Mouse (Mus musculus) kidney, adult 2 months (tissue): ENCODE measurements at regions not wholly inside any gene's neighbourhood (a gene's known extent, or its start where the extent isn't known, plus 50 kb on each side); places are given as distances from the start of the nearest gene placed in this dataset.

Experiments
- DNase-seq: peaks from one replicate; pipeline ENCODE4 v3.0.0; 2021
- H3K27ac ChIP-seq: fragments of 200-500 bp; 2 replicates; pipeline ENCODE4 v1.5.1; 2012; ENCODE audit warnings: low read depth, low read length, control low read depth, inconsistent platforms; ENCODE audit not compliant: insufficient read depth
- H3K27me3 ChIP-seq: fragments of 200-500 bp; replicated peaks from 2 replicates; pipeline ENCODE4 v1.6.1; 2012; ENCODE audit warnings: mild to moderate bottlenecking, moderate library complexity, low read length, inconsistent platforms; ENCODE audit not compliant: control insufficient read depth, insufficient read depth
- H3K36me3 ChIP-seq: fragments of 200-500 bp; 2 replicates; pipeline ENCODE4 v1.6.1; 2012; ENCODE audit warnings: mild to moderate bottlenecking, moderate library complexity, low read length, inconsistent platforms; ENCODE audit not compliant: control insufficient read depth, insufficient read depth
- H3K4me1 ChIP-seq: fragments of 200-500 bp; 2 replicates; pipeline ENCODE4 v1.6.1; 2011; ENCODE audit warnings: low read length; ENCODE audit not compliant: control insufficient read depth, insufficient read depth
- H3K4me3 ChIP-seq: fragments of 200-500 bp; 2 replicates; pipeline ENCODE4 v1.5.1; 2011; ENCODE audit warnings: mild to moderate bottlenecking, low read depth, low read length, control low read depth; ENCODE audit not compliant: insufficient read depth
- CTCF ChIP-seq: fragments of 200-500 bp; conservative IDR thresholded peaks from 2 replicates; pipeline ENCODE4 v1.5.1; 2011; ENCODE audit warnings: low read depth, mild to moderate bottlenecking, control low read depth, low read length, moderate library complexity, mixed read lengths; ENCODE audit not compliant: insufficient read depth, insufficient read length
- POLR2A ChIP-seq: fragments of 200-500 bp; IDR thresholded peaks from one replicate; pipeline ENCODE4 v1.6.1; 2011; ENCODE audit warnings: low read depth, low read length, control low read depth
- WGBS: fragments of 180-500 bp; shearing (Covaris S2); methylation state at CpG from one replicate; pipeline ENCODE4 v1.1.7; 2018; 5-methylcytosine and 5-hydroxymethylcytosine counted together

DNA sequence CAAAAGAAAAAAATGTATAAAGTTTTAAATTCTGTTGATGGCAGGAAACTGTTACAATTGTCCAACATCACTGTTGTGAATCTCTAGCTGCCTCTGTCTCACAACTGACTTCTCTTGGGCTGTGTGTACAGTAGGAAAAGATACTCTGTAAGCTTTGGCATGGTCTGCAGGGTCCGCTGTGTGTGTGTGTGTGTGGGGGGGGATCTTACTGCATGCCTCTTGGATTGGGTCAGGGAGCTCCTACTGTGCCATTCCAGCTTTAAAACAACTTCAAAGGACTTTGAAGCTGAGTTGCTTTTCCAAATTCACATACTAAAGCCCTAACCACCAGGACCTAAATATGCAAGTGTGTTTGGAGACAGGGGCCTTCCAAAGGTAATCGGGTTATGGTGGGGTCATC is 163.7 kb downstream of the Kit start:
- no peaks in the 10 kb centered on the region for H3K27me3 ChIP-seq
- H3K4me1 ChIP-seq: no peaks in the 10 kb centered on the region
- no peak overlapping the region for H3K4me3 ChIP-seq
- 74% methylated on average over 2 of the region's 2 CpGs for WGBS
- no peak overlapping the region for H3K27ac ChIP-seq
- DNase-seq: no peak
- TF ChIP-seq POLR2A (no peak), CTCF (no peak)
- no peaks in the 10 kb centered on the region for H3K36me3 ChIP-seq

- TF ChIP-seq CTCF: no peak
- TF ChIP-seq POLR2A: no peak
- Histone ChIP-seq H3K36me3 (no peaks in the 10 kb centered on the region), H3K27me3 (no peaks in the 10 kb centered on the region), H3K4me3 (no peak overlapping the region), H3K4me1 (no peaks in the 10 kb centered on the region), H3K27ac (no peak overlapping the region)
- no peak for DNase-seq
- 88% methylated on average over 7 of the region's 7 CpGs for WGBS
Measured at GRCm38 (mm10) chr5:75737752-75738151, 163.0 kb downstream of the Kit start.

GRCm38 (mm10) chr5:75736318-75736717 is 161.6 kb downstream of the Kit start:
- no peak overlapping the region for H3K4me3 ChIP-seq
- H3K27ac ChIP-seq: no peak overlapping the region
- no peaks in the 10 kb centered on the region for H3K4me1 ChIP-seq
- peak; percentile 37 for TF ChIP-seq CTCF
- TF ChIP-seq POLR2A: no peak
- H3K36me3 ChIP-seq: no peaks in the 10 kb centered on the region
- no peaks in the 10 kb centered on the region for H3K27me3 ChIP-seq
- DNase-seq: peak; percentile 2

- DNase-seq: no peak
- H3K4me1 ChIP-seq: no peaks in the 10 kb centered on the region
- H3K27ac ChIP-seq: no peak overlapping the region
- WGBS: 83% methylated on average over 14 of the region's 14 CpGs
- no peaks in the 10 kb centered on the region for H3K36me3 ChIP-seq
- TF ChIP-seq CTCF (no peak), POLR2A (no peak)
- no peak overlapping the region for H3K4me3 ChIP-seq
- H3K27me3 ChIP-seq: no peaks in the 10 kb centered on the region
Measured at GRCm38 (mm10) chr5:75734508-75734907, 159.8 kb downstream of the Kit start.

- Histone ChIP-seq H3K27me3 (no peaks in the 10 kb centered on the region), H3K27ac (no peak overlapping the region), H3K36me3 (no peaks in the 10 kb centered on the region), H3K4me1 (no peaks in the 10 kb centered on the region), H3K4me3 (no peak overlapping the region)
- 91% methylated on average over 6 of the region's 6 CpGs for whole genome bisulfite sequencing
- no peak for TF ChIP-seq POLR2A
- no peak for TF ChIP-seq CTCF
- DNase-seq: no peak
Measured at GRCm38 (mm10) chr5:75734043-75734442, 159.3 kb downstream of the Kit start.

- H3K27ac ChIP-seq: no peak overlapping the region
- H3K4me1 ChIP-seq: no peaks in the 10 kb centered on the region
- no peaks in the 10 kb centered on the region for H3K27me3 ChIP-seq
- no peak overlapping the region for H3K4me3 ChIP-seq
- H3K36me3 ChIP-seq: no peaks in the 10 kb centered on the region
- WGBS: 68% methylated on average over 4 of the region's 4 CpGs
- no peak for DNase-seq
- TF ChIP-seq POLR2A (no peak), CTCF (no peak)
Measured at GRCm38 (mm10) chr5:75731236-75731635, 156.5 kb downstream of the Kit start.

DNA sequence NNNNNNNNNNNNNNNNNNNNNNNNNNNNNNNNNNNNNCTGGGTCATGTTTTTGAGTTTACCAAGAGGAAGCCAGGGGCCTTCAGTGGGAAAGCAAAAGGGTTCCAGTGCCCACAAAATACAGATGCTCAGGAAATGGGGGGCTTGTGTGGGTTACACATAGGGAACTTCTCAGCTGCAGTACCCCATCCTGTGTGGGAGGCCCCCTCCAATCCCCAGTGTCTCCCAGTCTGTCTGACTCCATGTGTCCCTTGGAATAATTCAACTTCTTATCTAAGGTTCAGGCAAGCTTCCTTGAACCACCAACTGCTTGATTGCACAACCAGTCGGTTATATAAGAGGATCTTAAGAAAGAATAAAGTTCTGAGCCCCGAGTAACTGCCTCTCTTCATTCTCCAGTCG is 156.0 kb downstream of the Kit start:
- DNase-seq: no peak
- no peaks in the 10 kb centered on the region for H3K36me3 ChIP-seq
- H3K27ac ChIP-seq: no peak overlapping the region
- no peaks in the 10 kb centered on the region for H3K27me3 ChIP-seq
- 70% methylated on average over 3 of the region's 3 CpGs for WGBS
- H3K4me3 ChIP-seq: no peak overlapping the region
- H3K4me1 ChIP-seq: no peaks in the 10 kb centered on the region
- TF ChIP-seq POLR2A (no peak), CTCF (no peak)

DNA sequence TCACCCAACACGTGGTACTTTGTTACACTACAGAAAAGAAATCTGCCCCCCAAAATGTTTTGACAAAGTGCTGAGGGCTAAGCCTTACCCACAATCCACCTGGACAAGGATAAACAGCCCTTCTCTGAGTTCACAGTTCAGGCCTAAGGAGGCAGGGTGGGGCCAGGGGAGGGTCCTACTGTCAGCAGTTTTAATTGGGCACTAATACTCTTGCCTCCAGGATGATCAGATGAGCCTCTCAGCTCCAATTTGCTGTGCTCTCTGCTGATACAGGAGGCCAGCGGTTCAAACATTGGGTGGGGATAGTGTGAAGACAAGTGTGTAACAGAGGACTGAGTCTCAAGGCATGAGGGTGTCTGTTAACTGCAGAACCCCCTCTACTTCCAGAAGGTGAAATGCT is 146.6 kb downstream of the Kit start:
- no peak overlapping the region for H3K4me3 ChIP-seq
- H3K4me1 ChIP-seq: no peaks in the 10 kb centered on the region
- no peak for TF ChIP-seq POLR2A
- no peak for TF ChIP-seq CTCF
- no peak for DNase-seq
- H3K27ac ChIP-seq: no peak overlapping the region
- no peaks in the 10 kb centered on the region for H3K36me3 ChIP-seq
- no peaks in the 10 kb centered on the region for H3K27me3 ChIP-seq
- 86% methylated on average over 2 of the region's 2 CpGs for WGBS
